Mouse (Mus musculus) layer of hippocampus, adult 9-10 months (tissue): Measurements from ENCODE around the gene Tgfbi.

Experiments
- DNase-seq: peaks from one replicate; pipeline ENCODE4 v3.0.0; 2022; ENCODE audit warnings: low spot score

Gene Tgfbi

GRCm38 (mm10) chr13:56609103-56609856 lies at the start of gene Tgfbi:
Tgfbi (plus strand) TSS chr13:56609523.
- no peak for DNase-seq

GRCm38 (mm10) chr13:56559841-56560370 lies 49.4 kb upstream of the Tgfbi start:
- DNase-seq: no peak

- no peak for DNase-seq
Observed at GRCm38 (mm10) chr13:56561129-56561528, 48.2 kb upstream of the Tgfbi start.

- no peak for DNase-seq
Observed at GRCm38 (mm10) chr13:56563075-56563474, 46.2 kb upstream of the Tgfbi start.

GRCm38 (mm10) chr13:56566336-56566735 lies 43.0 kb upstream of the Tgfbi start:
- no peak for DNase-seq

GRCm38 (mm10) chr13:56571645-56572044 lies 37.7 kb upstream of the Tgfbi start:
- no peak for DNase-seq

GRCm38 (mm10) chr13:56575074-56575473 lies 34.2 kb upstream of the Tgfbi start:
- no peak for DNase-seq

GRCm38 (mm10) chr13:56575701-56576321 lies 33.5 kb upstream of the Tgfbi start:
- DNase-seq: peak; percentile 58

- DNase-seq: no peak
Observed at GRCm38 (mm10) chr13:56578097-56578496, 31.2 kb upstream of the Tgfbi start.

- no peak for DNase-seq
Observed at GRCm38 (mm10) chr13:56580450-56580849, 28.9 kb upstream of the Tgfbi start.

GRCm38 (mm10) chr13:56581512-56581911 lies 27.8 kb upstream of the Tgfbi start:
- DNase-seq: no peak

GRCm38 (mm10) chr13:56581961-56582434 lies 27.3 kb upstream of the Tgfbi start:
- no peak for DNase-seq

GRCm38 (mm10) chr13:56582720-56583119 lies 26.6 kb upstream of the Tgfbi start:
- no peak for DNase-seq

GRCm38 (mm10) chr13:56586046-56586445 lies 23.3 kb upstream of the Tgfbi start:
- no peak for DNase-seq

GRCm38 (mm10) chr13:56588454-56589117 lies 20.7 kb upstream of the Tgfbi start:
- no peak for DNase-seq

- DNase-seq: no peak
Observed at GRCm38 (mm10) chr13:56590202-56590601, 19.1 kb upstream of the Tgfbi start.

- no peak for DNase-seq
Observed at GRCm38 (mm10) chr13:56591191-56591590, 18.1 kb upstream of the Tgfbi start.

- no peak for DNase-seq
Observed at GRCm38 (mm10) chr13:56591939-56592338, 17.4 kb upstream of the Tgfbi start.

- no peak for DNase-seq
Observed at GRCm38 (mm10) chr13:56593196-56593595, 16.1 kb upstream of the Tgfbi start.

- DNase-seq: no peak
Observed at GRCm38 (mm10) chr13:56593961-56594391, 15.3 kb upstream of the Tgfbi start.

- no peak for DNase-seq
Observed at GRCm38 (mm10) chr13:56595246-56595645, 14.1 kb upstream of the Tgfbi start.

GRCm38 (mm10) chr13:56597296-56597695 lies 12.0 kb upstream of the Tgfbi start:
- no peak for DNase-seq
